Mouse (Mus musculus) monocyte, adult 59 days (primary cell): ENCODE data around the gene Fjx1. TPM values are rescaled to one million over a fixed set of nuclear protein-coding genes. Genes with fewer than 3 reads are reported as not detected.

ENCODE experiments used
- total RNA-seq, 2 experiments: library from RNA; stranded (reverse); gene quantifications; one replicate each; pipeline ENCODE4 v1.2.4; 2023

The Fjx1 gene
- total RNA-seq, result 1 to 10 TPM; 1.2 to 1.5 TPM

GRCm38 (mm10) chr2:102451671-102452549, at the start of gene Fjx1:
TSS of gene Fjx1 (minus strand) at chr2:102452499.

GRCm38 (mm10) chr2:102407363-102408184, 44.7 kb downstream of the Fjx1 start, which contains the start of gene Trim44:
TSS of gene Trim44 (minus strand) at chr2:102407828.

Other genes starting within 250 kb of the Fjx1 start
- gene Trim44, start 44.7 kb downstream of the Fjx1 start, total RNA-seq, result 10 to 100 TPM; 33.1 to 44.2 TPM
- gene Pamr1, start 97.5 kb upstream of the Fjx1 start, total RNA-seq, result under 1 TPM in 1 of 2 experiments, not detected in 1; 0.97 TPM
- 1 to 10 TPM; 1.2 to 5.2 TPM for gene Slc1a2, start 206.2 kb upstream of the Fjx1 start, total RNA-seq